Mouse (Mus musculus) bone marrow macrophage, adult 2 months (primary cell): ENCODE measurements around the gene Eomes.

Source experiments
- CTCF ChIP-seq: IDR thresholded peaks from 2 replicates; pipeline ENCODE4 v1.5.1; 2012; ENCODE audit warnings: low read depth, mild to moderate bottlenecking, low read length, moderate library complexity
- POLR2A ChIP-seq: IDR thresholded peaks from 2 replicates; pipeline ENCODE4 v1.6.1; 2012; ENCODE audit warnings: mild to moderate bottlenecking, low read depth, low read length, borderline replicate concordance

DNA sequence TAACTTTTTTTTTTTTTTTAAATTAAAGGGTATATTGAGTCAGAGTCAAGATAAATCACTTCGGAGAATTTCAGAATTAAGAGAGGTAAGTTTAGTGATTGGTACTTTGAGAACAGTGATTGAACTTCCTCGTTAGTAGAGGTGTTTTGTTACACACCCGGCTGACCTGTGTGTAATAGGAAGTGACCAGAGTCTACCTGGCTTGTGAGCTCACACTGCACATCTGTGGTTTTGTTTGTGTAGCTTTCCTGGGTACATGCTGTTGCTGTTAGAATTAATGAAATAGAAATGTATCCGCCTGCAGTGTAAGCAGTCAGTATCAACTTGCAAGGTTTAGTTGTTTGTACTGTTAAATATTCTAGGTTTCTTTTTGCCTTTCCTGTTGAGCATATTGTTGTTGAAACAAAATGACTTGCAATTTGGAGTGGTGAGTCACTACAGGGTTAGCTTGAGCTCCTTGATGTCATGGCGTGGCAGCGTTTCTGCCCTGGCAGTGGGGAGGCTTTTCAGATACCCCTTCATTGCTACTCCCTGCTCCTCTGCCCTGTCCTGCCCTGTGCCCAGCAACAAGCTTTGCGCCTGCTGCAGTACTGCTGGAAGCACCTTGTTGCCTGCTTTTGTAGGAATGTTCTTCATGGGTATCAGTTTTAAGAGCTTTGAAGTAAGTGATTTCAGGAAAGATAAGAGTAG, 54.6 kb downstream of the Eomes start:
- TF ChIP-seq POLR2A (no peak), CTCF (no peak)
